Mouse (Mus musculus) lung, adult 10 weeks (tissue): Measurements from ENCODE around the gene Tsfm. TPM values are rescaled to one million over a fixed set of nuclear protein-coding genes. Genes with fewer than 3 reads are reported as not detected.

ENCODE experiments used
- polyA plus RNA-seq: library from polyadenylated mRNA; stranded (reverse); fragments of 350-450 nt; fragmentation: Illumina TruSeq; extraction: RNeasy Lipid Tissue Mini Kit (QIAGEN cat#74804); gene quantifications from one replicate; pipeline ENCODE4 v1.2.3, GENCODE M21; 2014; ENCODE audit warnings: low read depth, low replicate concordance; ENCODE audit not compliant: insufficient read depth

Gene Tsfm
- polyA plus RNA-seq = 19.3 TPM

DNA sequence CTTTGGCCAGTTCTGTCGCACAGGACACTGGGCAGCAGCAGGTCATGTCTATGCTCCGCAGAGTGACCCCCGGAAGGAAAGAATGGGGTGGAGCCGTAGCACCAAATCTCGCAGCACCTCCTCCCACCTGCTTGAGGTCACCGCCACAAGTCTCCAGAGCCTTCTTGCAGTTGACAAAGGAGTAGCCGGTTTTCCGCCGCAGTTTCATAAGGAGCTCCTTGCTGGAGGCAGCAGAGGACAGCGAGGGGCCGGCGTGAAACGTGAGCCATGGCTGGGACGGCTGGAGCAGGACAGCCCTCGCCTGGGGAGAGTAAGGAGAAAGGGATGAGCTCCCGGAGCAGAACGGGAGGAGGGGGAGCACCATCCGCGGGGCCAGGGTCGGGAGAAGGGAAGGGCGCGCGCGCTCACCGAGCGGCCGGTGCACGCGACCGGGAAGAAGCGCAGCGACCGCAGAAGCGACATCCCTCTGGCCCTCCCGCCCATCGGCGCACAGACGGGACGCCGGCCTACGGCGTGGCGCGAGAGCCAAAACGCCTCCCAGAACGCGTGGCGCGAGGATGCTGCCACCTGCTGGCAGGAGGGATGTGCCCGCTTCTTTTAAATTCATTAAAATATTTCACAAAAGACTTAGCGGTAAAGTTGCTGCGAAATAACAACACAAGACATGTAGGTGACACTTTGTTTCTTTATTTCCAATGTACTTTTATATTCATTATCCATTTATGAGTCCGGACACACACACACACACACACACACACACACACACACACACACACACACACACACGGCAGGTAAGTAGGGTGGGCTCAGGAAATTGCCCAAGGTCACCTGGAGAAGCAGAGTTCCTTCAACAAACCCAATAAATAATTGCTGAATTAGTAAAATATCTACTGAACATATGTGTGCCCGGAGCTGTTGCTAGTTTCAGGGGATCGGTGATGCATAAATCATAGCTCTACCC lies at the start of gene Tsfm:
Tsfm (minus strand) TSS at position 505 of the 961 bp plus-strand sequence.

GRCm38 (mm10) chr10:127075080-127075479 lies 44.4 kb upstream of the Tsfm start, which contains the start of gene Agap2:
Agap2 (plus strand) TSS chr10:127075284.

GRCm38 (mm10) chr10:127070190-127071121 lies 39.8 kb upstream of the Tsfm start, which contains the start of gene Tspan31:
Tspan31 (minus strand) TSS chr10:127070264.

GRCm38 (mm10) chr10:127063239-127063872 lies 32.7 kb upstream of the Tsfm start, which contains the start of gene Cdk4:
Cdk4 (plus strand) TSS chr10:127063534.

DNA sequence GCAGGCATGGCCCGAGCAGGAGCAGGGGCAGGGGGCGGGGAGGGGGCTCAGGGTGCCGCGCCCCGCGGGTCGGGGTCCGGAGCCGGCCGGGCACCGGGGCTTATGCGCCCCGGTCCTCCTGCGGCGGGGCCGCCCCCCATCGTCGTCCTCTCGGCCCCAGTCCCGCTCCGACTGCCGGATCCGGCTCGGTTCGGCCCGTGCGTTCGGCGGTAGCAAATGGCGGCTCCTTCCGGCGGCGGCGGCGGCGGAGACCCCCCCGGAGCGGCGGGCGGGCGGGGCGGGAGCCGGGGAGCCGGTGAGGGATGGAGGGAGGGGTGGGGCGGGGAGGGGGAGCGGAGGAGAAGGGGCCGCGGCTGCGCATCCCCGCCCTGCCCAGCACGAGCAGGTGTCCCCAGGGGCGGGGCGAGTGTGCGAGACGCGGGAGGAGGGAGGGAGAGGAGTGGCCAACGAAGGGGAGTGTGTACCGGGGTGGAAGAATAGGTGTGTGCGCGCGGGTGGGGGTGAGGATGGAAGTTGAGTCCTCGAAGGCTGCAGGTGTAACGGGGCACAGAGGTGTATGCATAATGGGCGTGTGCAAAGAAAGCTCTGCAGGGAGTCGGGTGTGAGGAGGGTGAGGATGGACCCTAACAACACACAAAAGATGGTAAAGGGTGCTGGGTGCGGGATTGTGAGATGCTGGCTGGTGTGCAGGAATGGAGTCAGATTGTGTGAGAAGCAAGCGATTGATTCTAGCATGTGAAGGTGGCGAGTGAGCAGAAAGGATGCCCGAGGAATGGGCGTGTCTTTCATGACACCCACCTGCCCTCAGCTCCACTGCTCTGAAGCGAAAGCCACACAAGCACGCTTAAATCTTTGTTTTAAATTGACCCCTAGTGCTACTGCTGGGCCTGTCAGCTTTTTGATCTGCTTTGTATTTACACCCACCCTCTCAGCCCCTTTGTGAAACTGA lies 29.6 kb upstream of the Tsfm start, which contains the start of gene March9:
March9 (minus strand) TSS at position 217 of the 949 bp plus-strand sequence.

GRCm38 (mm10) chr10:127047954-127048353 lies 17.3 kb upstream of the Tsfm start, which contains the start of gene Cyp27b1:
Cyp27b1 (plus strand) TSS chr10:127048250.

DNA sequence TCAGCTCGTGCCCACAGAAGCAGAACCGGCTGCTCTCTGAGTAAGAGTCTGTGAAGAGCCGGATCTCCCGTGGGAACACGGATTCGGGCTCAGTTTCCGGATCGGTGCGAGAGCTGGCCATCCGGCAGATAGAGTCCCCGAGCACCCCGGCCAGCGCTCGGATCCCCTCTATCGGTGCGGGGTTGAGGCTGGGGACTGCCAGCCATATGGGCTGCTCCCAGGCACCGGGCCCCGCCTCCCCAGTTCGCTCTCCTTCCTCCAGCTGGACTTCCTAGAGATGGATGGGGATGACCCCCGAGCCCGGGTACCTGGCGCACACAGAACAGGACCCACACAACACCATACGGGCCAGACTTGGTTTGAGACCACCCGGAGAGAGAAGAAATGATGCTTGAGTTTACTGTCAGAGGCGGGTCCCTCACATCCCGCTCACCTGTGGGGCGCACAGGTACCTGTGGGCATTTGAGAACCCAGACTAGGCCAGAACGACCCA lies 10.7 kb upstream of the Tsfm start, which contains the start of the genes Mettl1 and Eef1akmt3:
Mettl1 (plus strand) TSS at position 141 of the 493 bp plus-strand sequence.
Eef1akmt3 (minus strand) TSS at position 240 of the 493 bp plus-strand sequence.

DNA sequence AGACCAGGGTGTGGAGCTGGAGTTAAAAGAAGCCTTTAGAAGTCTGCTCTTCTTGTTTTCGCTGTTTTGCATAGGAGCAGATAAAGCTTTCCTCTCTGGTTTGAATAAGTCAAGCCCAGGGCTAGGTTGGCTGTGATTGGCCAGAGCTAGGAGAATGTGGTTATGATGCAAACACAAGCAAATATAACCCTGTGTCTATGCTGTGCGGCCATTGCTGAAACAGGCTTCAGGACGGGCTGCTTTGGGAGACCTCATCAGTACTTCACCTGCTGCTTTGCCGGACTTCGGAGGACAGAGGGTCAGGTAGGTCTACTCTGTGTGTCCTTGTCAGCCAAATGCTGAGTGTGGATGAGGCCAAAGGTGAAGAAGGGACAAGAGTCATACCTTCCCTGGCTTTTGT lies 30.1 kb downstream of the Tsfm start, which contains the start of gene Avil:
Avil (plus strand) TSS at position 181 of the 400 bp plus-strand sequence.

GRCm38 (mm10) chr10:126978277-126978994 lies 52.2 kb downstream of the Tsfm start, which contains the start of gene Ctdsp2:
Ctdsp2 (plus strand) TSS chr10:126978717.

Other genes starting within 250 kb of the Tsfm start
- gene Atp23, start 129.5 kb downstream of the Tsfm start, polyA plus RNA-seq = 4.4 TPM
- gene Ctdsp2, start 52.1 kb downstream of the Tsfm start, polyA plus RNA-seq = 93.4 TPM
- 0.45 TPM for gene Avil, start 30.1 kb downstream of the Tsfm start, polyA plus RNA-seq
- gene Mettl1, start 10.6 kb upstream of the Tsfm start, polyA plus RNA-seq = 12.1 TPM
- not detected for gene Eef1akmt3, start 10.7 kb upstream of the Tsfm start, polyA plus RNA-seq
- not detected for gene Cyp27b1, start 17.4 kb upstream of the Tsfm start, polyA plus RNA-seq
- 2.7 TPM for gene March9, start 29.3 kb upstream of the Tsfm start, polyA plus RNA-seq
- 183 TPM for gene Cdk4, start 32.7 kb upstream of the Tsfm start, polyA plus RNA-seq
- 71.3 TPM for gene Tspan31, start 39.4 kb upstream of the Tsfm start, polyA plus RNA-seq
- gene Agap2, start 44.4 kb upstream of the Tsfm start, polyA plus RNA-seq = 2.7 TPM
- 76.6 TPM for gene Os9, start 90.3 kb upstream of the Tsfm start, polyA plus RNA-seq
- gene B4galnt1, start 134.4 kb upstream of the Tsfm start, polyA plus RNA-seq = 44.3 TPM
- 0.32 TPM for gene Slc26a10, start 149.8 kb upstream of the Tsfm start, polyA plus RNA-seq
- gene Arhgef25, start 159.2 kb upstream of the Tsfm start, polyA plus RNA-seq = 19.5 TPM
- 38.5 TPM for gene Dtx3, start 164.9 kb upstream of the Tsfm start, polyA plus RNA-seq
- 29.9 TPM for gene Pip4k2c, start 180.7 kb upstream of the Tsfm start, polyA plus RNA-seq
- 0.23 TPM for gene Kif5a, start 232.5 kb upstream of the Tsfm start, polyA plus RNA-seq
- gene Dctn2, start 235.5 kb upstream of the Tsfm start, polyA plus RNA-seq = 112 TPM